Mouse (Mus musculus) retina, postnatal 7 days (tissue): ENCODE measurements around the gene Shank1.

Experiments
- DNase-seq: peaks from one replicate; pipeline ENCODE4 v3.0.0-alpha.2; 2012; ENCODE audit warnings: low read depth, low spot score

Gene Shank1

GRCm38 (mm10) chr7:44373460-44373859 is 63.4 kb downstream of the Shank1 start:
- no peak for DNase-seq

GRCm38 (mm10) chr7:44373889-44374652 is 64.0 kb downstream of the Shank1 start:
- peak; percentile 72 for DNase-seq

- DNase-seq, result no peak
Measured at GRCm38 (mm10) chr7:44374756-44375155, 64.7 kb downstream of the Shank1 start.

- DNase-seq, result no peak
Measured at GRCm38 (mm10) chr7:44375207-44375606, 65.2 kb downstream of the Shank1 start.

GRCm38 (mm10) chr7:44375793-44376192 is 65.7 kb downstream of the Shank1 start:
- no peak for DNase-seq

- no peak for DNase-seq
Measured at GRCm38 (mm10) chr7:44378290-44378689, 68.2 kb downstream of the Shank1 start.

GRCm38 (mm10) chr7:44382541-44382940 is 72.5 kb downstream of the Shank1 start:
- no peak for DNase-seq

- peak; percentile 57 for DNase-seq
Measured at GRCm38 (mm10) chr7:44383980-44384715, 74.1 kb downstream of the Shank1 start, which contains the start of gene Syt3. TSS of gene Syt3 (plus strand) at chr7:44384102.

- no peak for DNase-seq
Measured at GRCm38 (mm10) chr7:44384716-44385059, 74.6 kb downstream of the Shank1 start.

GRCm38 (mm10) chr7:44385720-44386119 is 75.7 kb downstream of the Shank1 start, which contains the start of gene 1700008O03Rik:
TSS of gene 1700008O03Rik (minus strand) at chr7:44385820.
- no peak for DNase-seq

GRCm38 (mm10) chr7:44391831-44392230 is 81.8 kb downstream of the Shank1 start:
- DNase-seq, result no peak

- no peak for DNase-seq
Measured at GRCm38 (mm10) chr7:44392341-44392740, 82.3 kb downstream of the Shank1 start.

- DNase-seq, result no peak
Measured at GRCm38 (mm10) chr7:44393284-44393683, 83.2 kb downstream of the Shank1 start.

- no peak for DNase-seq
Measured at GRCm38 (mm10) chr7:44398570-44398969, 88.5 kb downstream of the Shank1 start.

- DNase-seq, result no peak
Measured at GRCm38 (mm10) chr7:44401673-44402072, 91.6 kb downstream of the Shank1 start.

GRCm38 (mm10) chr7:44405346-44406014 is 95.4 kb downstream of the Shank1 start:
- peak; percentile 96 for DNase-seq

GRCm38 (mm10) chr7:44406015-44406355 is 95.9 kb downstream of the Shank1 start:
- DNase-seq, result no peak
